Mouse (Mus musculus): ENCODE measurements around the gene Sugct. TPM values are rescaled to one million over a fixed set of nuclear protein-coding genes. Genes with fewer than 3 reads are reported as not detected.

The Sugct gene
- 0.72 to 0.88 TPM in 2 of 4 replicates, not detected in the others for total RNA-seq (2023)

GRCm38 (mm10) chr13:17694911-17695699 lies at the start of gene Sugct, which contains the start of gene Mplkip:
TSS of gene Sugct (minus strand) at chr13:17695553.
TSS of gene Mplkip (plus strand) at chr13:17695192.

Other genes with a start within 250 kb of the Sugct start
- gene Mplkip, start 361 bp downstream of the Sugct start, total RNA-seq (2023): 19.3 to 22.6 TPM (median 21.5 TPM) in 4 replicates
- gene Cdk13, start 109.5 kb upstream of the Sugct start, total RNA-seq (2023): 184 to 197 TPM (median 194 TPM) in 4 replicates
- gene Rala, start 248.7 kb upstream of the Sugct start, total RNA-seq (2023): 22.9 to 36.3 TPM (median 27.5 TPM) in 4 replicates